Mouse (Mus musculus): ENCODE data around the gene Adamts2. TPM values are rescaled to one million over a fixed set of nuclear protein-coding genes. Genes with fewer than 3 reads are reported as not detected.

Gene Adamts2
- polyA plus RNA-seq, 1 experiment: 2.6 TPM

DNA sequence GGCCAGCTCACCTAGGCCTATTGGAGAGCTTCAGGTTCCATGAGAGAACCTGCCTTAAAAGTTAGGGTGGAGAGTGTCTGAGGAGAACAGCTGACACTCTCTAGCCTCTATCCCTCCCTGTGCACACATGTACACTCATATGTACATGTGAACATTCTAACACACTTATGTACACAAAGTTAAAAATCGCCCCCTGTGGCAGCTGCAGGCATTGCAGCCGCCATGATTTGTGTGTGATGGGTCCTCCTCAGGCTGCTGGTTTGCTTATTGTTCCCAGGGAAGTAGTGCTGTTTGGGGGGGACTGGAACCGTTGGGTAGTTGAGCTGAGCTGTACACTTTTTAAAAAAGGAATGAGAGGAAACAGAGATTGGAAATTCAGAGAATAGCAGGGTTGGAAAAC lies 14.1 kb upstream of the Adamts2 start:
- Histone ChIP-seq H3K27me3 (ENCODE audit: control insufficient read depth, insufficient read depth, low read length) (no peaks in the 10 kb centered on the region), H3K36me3 (ENCODE audit: control insufficient read depth, insufficient read depth, low read length) (no peaks in the 10 kb centered on the region), H3K4me3 (ENCODE audit: low read depth, low read length) (no peak overlapping the region), H3K4me1 (ENCODE audit: control insufficient read depth, insufficient read depth, insufficient read length, low read length) (no peaks in the 10 kb centered on the region), H3K27ac (ENCODE audit: insufficient read depth, low read depth, low read length) (no peak overlapping the region)
- 13% methylated on average over 3 of the region's 3 CpGs for WGBS
- TF ChIP-seq POLR2A (IDR thresholded peaks at IDR 0.05; ENCODE audit: low read depth, low read length): no peak
- peak; percentile 61; the same call in 1 of the 2 replicates for TF ChIP-seq CTCF (IDR thresholded peaks at IDR 0.05; ENCODE audit: extremely low read depth, insufficient read length, insufficient replicate concordance, low read depth, low read length)

DNA sequence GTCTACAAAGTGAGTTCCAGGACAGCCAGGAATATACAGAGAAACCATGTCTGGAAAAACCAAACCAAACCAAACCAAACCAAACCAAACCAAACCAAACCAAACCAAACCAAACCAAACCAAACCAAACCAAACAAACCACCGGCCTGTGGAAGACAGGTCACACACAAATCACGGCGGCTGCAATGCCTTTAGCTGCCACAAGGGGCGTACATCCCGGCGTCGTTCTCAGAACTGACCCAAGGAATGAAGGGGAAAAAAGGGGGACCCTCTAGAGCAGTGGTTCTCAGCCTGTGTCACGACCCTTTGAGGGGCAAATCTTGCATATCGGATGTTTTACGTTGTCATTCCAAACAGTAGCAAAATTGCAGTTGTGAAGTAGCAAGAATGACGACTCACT lies 12.8 kb upstream of the Adamts2 start:
- Histone ChIP-seq H3K4me1 (ENCODE audit: control insufficient read depth, insufficient read depth, insufficient read length, low read length) (no peaks in the 10 kb centered on the region), H3K27me3 (ENCODE audit: control insufficient read depth, insufficient read depth, low read length) (no peaks in the 10 kb centered on the region), H3K36me3 (ENCODE audit: control insufficient read depth, insufficient read depth, low read length) (no peaks in the 10 kb centered on the region), H3K4me3 (ENCODE audit: low read depth, low read length) (no peak overlapping the region), H3K27ac (ENCODE audit: insufficient read depth, low read depth, low read length) (no peak overlapping the region)
- WGBS: 31% methylated on average over 11 of the region's 11 CpGs
- no peak for TF ChIP-seq POLR2A (IDR thresholded peaks at IDR 0.05; ENCODE audit: low read depth, low read length)
- TF ChIP-seq CTCF (IDR thresholded peaks at IDR 0.05; ENCODE audit: extremely low read depth, insufficient read length, insufficient replicate concordance, low read depth, low read length): peak; percentile 66; the same call in 1 of the 2 replicates

GRCm38 (mm10) chr11:50591053-50591452 lies 10.8 kb upstream of the Adamts2 start:
- WGBS: 79% methylated on average over 13 of the region's 13 CpGs
- H3K27me3 ChIP-seq (ENCODE audit: control insufficient read depth, insufficient read depth, low read length): no peaks in the 10 kb centered on the region
- H3K4me3 ChIP-seq (ENCODE audit: low read depth, low read length): no peak overlapping the region
- H3K4me1 ChIP-seq (ENCODE audit: control insufficient read depth, insufficient read depth, insufficient read length, low read length): no peaks in the 10 kb centered on the region
- no peak overlapping the region for H3K27ac ChIP-seq (ENCODE audit: insufficient read depth, low read depth, low read length)
- TF ChIP-seq CTCF (IDR thresholded peaks at IDR 0.05; ENCODE audit: extremely low read depth, insufficient read length, insufficient replicate concordance, low read depth, low read length) (no peak), POLR2A (IDR thresholded peaks at IDR 0.05; ENCODE audit: low read depth, low read length) (no peak)
- no peaks in the 10 kb centered on the region for H3K36me3 ChIP-seq (ENCODE audit: control insufficient read depth, insufficient read depth, low read length)

GRCm38 (mm10) chr11:50592892-50593553 lies 8.9 kb upstream of the Adamts2 start:
- Histone ChIP-seq H3K4me3 (ENCODE audit: low read depth, low read length) (no peak overlapping the region), H3K4me1 (ENCODE audit: control insufficient read depth, insufficient read depth, insufficient read length, low read length) (no peaks in the 10 kb centered on the region), H3K27ac (ENCODE audit: insufficient read depth, low read depth, low read length) (no peak overlapping the region), H3K27me3 (ENCODE audit: control insufficient read depth, insufficient read depth, low read length) (no peaks in the 10 kb centered on the region), H3K36me3 (ENCODE audit: control insufficient read depth, insufficient read depth, low read length) (no peaks in the 10 kb centered on the region)
- TF ChIP-seq POLR2A (IDR thresholded peaks at IDR 0.05; ENCODE audit: low read depth, low read length) (no peak), CTCF (IDR thresholded peaks at IDR 0.05; ENCODE audit: extremely low read depth, insufficient read length, insufficient replicate concordance, low read depth, low read length) (no peak)
- WGBS: 80% methylated on average over 16 of the region's 16 CpGs

- Histone ChIP-seq H3K4me1 (ENCODE audit: control insufficient read depth, insufficient read depth, insufficient read length, low read length) (no peaks in the 10 kb centered on the region), H3K27me3 (ENCODE audit: control insufficient read depth, insufficient read depth, low read length) (peaks cover 1% of the 10 kb centered on the region; the same call in 1 of the 2 replicates), H3K27ac (ENCODE audit: insufficient read depth, low read depth, low read length) (no peak overlapping the region), H3K4me3 (ENCODE audit: low read depth, low read length) (no peak overlapping the region), H3K36me3 (ENCODE audit: control insufficient read depth, insufficient read depth, low read length) (no peaks in the 10 kb centered on the region)
- WGBS: 87% methylated on average over 2 of the region's 2 CpGs
- TF ChIP-seq CTCF (IDR thresholded peaks at IDR 0.05; ENCODE audit: extremely low read depth, insufficient read length, insufficient replicate concordance, low read depth, low read length) (no peak), POLR2A (IDR thresholded peaks at IDR 0.05; ENCODE audit: low read depth, low read length) (no peak)
Observed at GRCm38 (mm10) chr11:50596571-50596970, 5.3 kb upstream of the Adamts2 start.

- H3K4me3 ChIP-seq (ENCODE audit: low read depth, low read length): no peak overlapping the region
- TF ChIP-seq POLR2A (IDR thresholded peaks at IDR 0.05; ENCODE audit: low read depth, low read length): no peak
- peak; percentile 10; the same call in 1 of the 2 replicates for TF ChIP-seq CTCF (IDR thresholded peaks at IDR 0.05; ENCODE audit: extremely low read depth, insufficient read length, insufficient replicate concordance, low read depth, low read length)
- 56% methylated on average over 2 of the region's 2 CpGs for WGBS
- no peak overlapping the region for H3K27ac ChIP-seq (ENCODE audit: insufficient read depth, low read depth, low read length)
- H3K4me1 ChIP-seq (ENCODE audit: control insufficient read depth, insufficient read depth, insufficient read length, low read length): no peaks in the 10 kb centered on the region
- peaks cover 21% of the 10 kb centered on the region for H3K27me3 ChIP-seq (ENCODE audit: control insufficient read depth, insufficient read depth, low read length)
- no peaks in the 10 kb centered on the region for H3K36me3 ChIP-seq (ENCODE audit: control insufficient read depth, insufficient read depth, low read length)
Observed at GRCm38 (mm10) chr11:50599156-50599555, 2.7 kb upstream of the Adamts2 start.

DNA sequence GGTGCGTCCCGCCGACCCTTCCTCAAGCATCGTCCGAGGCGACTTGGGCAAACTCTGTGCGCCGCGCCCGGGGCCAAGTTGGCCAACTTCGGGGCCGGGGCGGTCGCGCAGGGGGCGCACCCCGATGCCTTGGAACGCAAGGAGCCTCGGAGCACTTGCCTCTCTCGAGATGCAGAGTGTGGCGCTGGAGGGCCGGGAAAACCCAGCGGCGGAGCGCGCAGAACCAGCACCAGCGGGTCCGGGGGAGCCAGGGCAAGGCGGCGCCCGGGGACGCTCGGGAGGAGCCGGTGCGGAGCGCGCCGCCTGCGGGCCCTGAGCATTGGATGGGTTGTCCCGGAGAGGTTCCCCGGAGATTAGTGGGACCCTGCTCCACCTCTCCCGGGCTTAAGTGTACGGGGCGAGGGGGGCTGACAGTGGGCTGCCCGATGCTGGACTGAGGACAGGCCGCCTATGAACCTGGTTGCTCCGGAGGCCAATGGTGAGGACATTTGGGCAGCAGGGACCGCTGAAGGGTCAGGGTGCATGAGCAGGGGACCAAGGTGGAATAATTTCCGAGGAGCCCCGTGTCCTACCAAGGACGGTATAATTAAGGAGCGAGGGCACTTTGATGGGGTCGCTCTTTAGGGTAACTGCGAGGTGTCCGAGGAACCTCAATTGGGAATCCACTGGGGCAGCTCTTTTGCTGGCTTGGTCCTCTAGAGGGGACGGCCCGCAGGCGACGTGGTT lies 635 bp downstream of the Adamts2 start:
- H3K27ac ChIP-seq (ENCODE audit: insufficient read depth, low read depth, low read length): no peak overlapping the region
- 1% methylated on average over 59 of the region's 59 CpGs for WGBS
- H3K4me1 ChIP-seq (ENCODE audit: control insufficient read depth, insufficient read depth, insufficient read length, low read length): no peaks in the 10 kb centered on the region
- peaks cover 21% of the 10 kb centered on the region for H3K27me3 ChIP-seq (ENCODE audit: control insufficient read depth, insufficient read depth, low read length)
- TF ChIP-seq POLR2A (IDR thresholded peaks at IDR 0.05; ENCODE audit: low read depth, low read length) (no peak), CTCF (IDR thresholded peaks at IDR 0.05; ENCODE audit: extremely low read depth, insufficient read length, insufficient replicate concordance, low read depth, low read length) (no peak)
- H3K36me3 ChIP-seq (ENCODE audit: control insufficient read depth, insufficient read depth, low read length): no peaks in the 10 kb centered on the region
- peak overlapping the region; percentile 57 for H3K4me3 ChIP-seq (ENCODE audit: low read depth, low read length)
